Mouse (Mus musculus): ENCODE measurements around the gene Bcr. TPM values are rescaled to one million over a fixed set of nuclear protein-coding genes. Genes with fewer than 3 reads are reported as not detected.

The Bcr gene
- polyA plus RNA-seq, 1 experiment from 2014 or later, result 16.5 TPM

GRCm38 (mm10) chr10:75211807-75212645 is 151.6 kb downstream of the Bcr start, which contains the start of gene Specc1l:
Gene Specc1l, plus strand, starts transcription at chr10:75212073.
- Histone ChIP-seq H3K9me3 (no peaks in the 10 kb centered on the region), H3K4me2 (peak within 1 kb of the TSS; percentile 57), H3K4me1 (replicated peaks) (peaks cover 20% of the 10 kb centered on the region), H3K27ac (replicated peaks) (peak within 1 kb of the TSS; percentile 99), H3K27me3 (no peaks in the 10 kb centered on the region), H3K4me3 (peak within 1 kb of the TSS; percentile 79), H3K36me3 (no peaks in the 10 kb centered on the region), H3K9ac (peak within 1 kb of the TSS; percentile 81)
- 0% methylated on average over 59 of the region's 80 CpGs for WGBS
- peak; percentile 99 for ATAC-seq (ENCODE audit: low FRiP score, low read depth)

- peak overlapping the region; percentile 57 for H3K4me2 ChIP-seq
- H3K36me3 ChIP-seq, result no peaks in the 10 kb centered on the region
- H3K4me1 ChIP-seq (replicated peaks), result peaks cover 20% of the 10 kb centered on the region
- WGBS, result 34% methylated on average over 7 of the region's 7 CpGs
- peak overlapping the region; percentile 79 for H3K4me3 ChIP-seq
- no peak for ATAC-seq (ENCODE audit: low FRiP score, low read depth)
- peak overlapping the region; percentile 81 for H3K9ac ChIP-seq
- no peaks in the 10 kb centered on the region for H3K9me3 ChIP-seq
- peak overlapping the region; percentile 99 for H3K27ac ChIP-seq (replicated peaks)
- no peaks in the 10 kb centered on the region for H3K27me3 ChIP-seq
Measured at GRCm38 (mm10) chr10:75212981-75213380, 152.6 kb downstream of the Bcr start.

- Histone ChIP-seq H3K9me3 (no peaks in the 10 kb centered on the region), H3K4me3 (no peak overlapping the region), H3K36me3 (no peaks in the 10 kb centered on the region), H3K4me1 (replicated peaks) (peaks cover 14% of the 10 kb centered on the region; the same call in 1 of the 2 replicates), H3K27me3 (no peaks in the 10 kb centered on the region), H3K4me2 (no peak overlapping the region), H3K9ac (no peak overlapping the region), H3K27ac (replicated peaks) (no peak overlapping the region)
- 92% methylated on average over 3 of the region's 3 CpGs for WGBS
- ATAC-seq (ENCODE audit: low FRiP score, low read depth), result no peak
Measured at GRCm38 (mm10) chr10:75220722-75221121, 160.3 kb downstream of the Bcr start.

- Histone ChIP-seq H3K9me3 (no peaks in the 10 kb centered on the region), H3K36me3 (no peaks in the 10 kb centered on the region), H3K27me3 (no peaks in the 10 kb centered on the region), H3K4me1 (replicated peaks) (peaks cover 14% of the 10 kb centered on the region; the same call in 1 of the 2 replicates), H3K4me3 (no peak overlapping the region), H3K27ac (replicated peaks) (no peak overlapping the region), H3K9ac (no peak overlapping the region), H3K4me2 (no peak overlapping the region)
- ATAC-seq (ENCODE audit: low FRiP score, low read depth), result no peak
- 79% methylated on average over 4 of the region's 4 CpGs for WGBS
Measured at GRCm38 (mm10) chr10:75221936-75222610, 161.7 kb downstream of the Bcr start.

GRCm38 (mm10) chr10:75222611-75222998 is 162.2 kb downstream of the Bcr start:
- Histone ChIP-seq H3K4me1 (replicated peaks) (peaks cover 14% of the 10 kb centered on the region; the same call in 1 of the 2 replicates), H3K9me3 (no peaks in the 10 kb centered on the region), H3K9ac (no peak overlapping the region), H3K27ac (replicated peaks) (no peak overlapping the region), H3K27me3 (no peaks in the 10 kb centered on the region), H3K4me2 (no peak overlapping the region), H3K4me3 (no peak overlapping the region), H3K36me3 (no peaks in the 10 kb centered on the region)
- 70% methylated on average over 5 of the region's 5 CpGs for WGBS
- ATAC-seq (ENCODE audit: low FRiP score, low read depth), result no peak

GRCm38 (mm10) chr10:75224154-75224553 is 163.8 kb downstream of the Bcr start:
- H3K4me3 ChIP-seq, result no peak overlapping the region
- H3K27me3 ChIP-seq, result no peaks in the 10 kb centered on the region
- H3K27ac ChIP-seq (replicated peaks), result no peak overlapping the region
- WGBS, result 73% methylated on average over 3 of the region's 3 CpGs
- H3K4me2 ChIP-seq, result no peak overlapping the region
- no peaks in the 10 kb centered on the region for H3K9me3 ChIP-seq
- ATAC-seq (ENCODE audit: low FRiP score, low read depth), result no peak
- peaks cover 14% of the 10 kb centered on the region; the same call in 1 of the 2 replicates for H3K4me1 ChIP-seq (replicated peaks)
- H3K9ac ChIP-seq, result no peak overlapping the region
- H3K36me3 ChIP-seq, result no peaks in the 10 kb centered on the region

- H3K9me3 ChIP-seq, result no peaks in the 10 kb centered on the region
Measured at GRCm38 (mm10) chr10:75224630-75225029, 164.2 kb downstream of the Bcr start.

GRCm38 (mm10) chr10:75227381-75227780 is 167.0 kb downstream of the Bcr start:
- Histone ChIP-seq H3K9me3 (no peaks in the 10 kb centered on the region), H3K9ac (no peak overlapping the region), H3K36me3 (peaks cover 6% of the 10 kb centered on the region; the same call in 1 of the 2 replicates), H3K4me3 (no peak overlapping the region), H3K27ac (replicated peaks) (no peak overlapping the region), H3K4me1 (replicated peaks) (0 out of 2 replicates have a peak, but pooled peaks cover 6% of the 10 kb centered on the region), H3K4me2 (no peak overlapping the region), H3K27me3 (no peaks in the 10 kb centered on the region)
- no peak for ATAC-seq (ENCODE audit: low FRiP score, low read depth)
- 92% methylated on average over 3 of the region's 3 CpGs for WGBS

More at GRCm38 (mm10) chr10:75224630-75225029, 164.2 kb downstream of the Bcr start:
- H3K36me3 ChIP-seq, result no peaks in the 10 kb centered on the region
- H3K4me1 ChIP-seq (replicated peaks), result peaks cover 14% of the 10 kb centered on the region; the same call in 1 of the 2 replicates
- WGBS, result no CpG with 5 or more reads among the region's 2 CpGs
- no peak overlapping the region for H3K27ac ChIP-seq (replicated peaks)
- no peak overlapping the region for H3K4me2 ChIP-seq
- no peak overlapping the region for H3K9ac ChIP-seq
- no peak overlapping the region for H3K4me3 ChIP-seq
- no peak for ATAC-seq (ENCODE audit: low FRiP score, low read depth)
- H3K27me3 ChIP-seq, result no peaks in the 10 kb centered on the region

- Histone ChIP-seq H3K4me1 (replicated peaks) (0 out of 2 replicates have a peak, but pooled peaks cover 3% of the 10 kb centered on the region), H3K27me3 (no peaks in the 10 kb centered on the region)
- 74% methylated on average over 4 of the region's 4 CpGs for WGBS
Measured at GRCm38 (mm10) chr10:75230572-75230971, 170.2 kb downstream of the Bcr start.

GRCm38 (mm10) chr10:75231876-75232275 is 171.5 kb downstream of the Bcr start:
- H3K27me3 ChIP-seq, result no peaks in the 10 kb centered on the region
- no peak for ATAC-seq (ENCODE audit: low FRiP score, low read depth)
- H3K4me3 ChIP-seq, result no peak overlapping the region
- WGBS, result 77% methylated on average over 1 of the region's 1 CpGs
- no peak overlapping the region for H3K9ac ChIP-seq
- peaks cover 11% of the 10 kb centered on the region; the same call in 1 of the 2 replicates for H3K36me3 ChIP-seq
- H3K27ac ChIP-seq (replicated peaks), result no peak overlapping the region
- 0 out of 2 replicates have a peak, but pooled peaks cover 3% of the 10 kb centered on the region for H3K4me1 ChIP-seq (replicated peaks)
- H3K9me3 ChIP-seq, result no peaks in the 10 kb centered on the region
- no peak overlapping the region for H3K4me2 ChIP-seq

More at GRCm38 (mm10) chr10:75230572-75230971, 170.2 kb downstream of the Bcr start:
- no peak overlapping the region for H3K27ac ChIP-seq (replicated peaks)
- H3K9ac ChIP-seq, result no peak overlapping the region
- H3K36me3 ChIP-seq, result peaks cover 11% of the 10 kb centered on the region; the same call in 1 of the 2 replicates
- no peak overlapping the region for H3K4me3 ChIP-seq
- H3K9me3 ChIP-seq, result no peaks in the 10 kb centered on the region
- no peak overlapping the region for H3K4me2 ChIP-seq
- no peak for ATAC-seq (ENCODE audit: low FRiP score, low read depth)

- H3K4me2 ChIP-seq, result no peak overlapping the region
- H3K9me3 ChIP-seq, result no peaks in the 10 kb centered on the region
- H3K27me3 ChIP-seq, result no peaks in the 10 kb centered on the region
- H3K4me1 ChIP-seq (replicated peaks), result 0 out of 2 replicates have a peak, but pooled peaks cover 3% of the 10 kb centered on the region
- peaks cover 11% of the 10 kb centered on the region; the same call in 1 of the 2 replicates for H3K36me3 ChIP-seq
- ATAC-seq (ENCODE audit: low FRiP score, low read depth), result no peak
- 99% methylated on average over 4 of the region's 4 CpGs for WGBS
- H3K27ac ChIP-seq (replicated peaks), result no peak overlapping the region
- no peak overlapping the region for H3K9ac ChIP-seq
- no peak overlapping the region for H3K4me3 ChIP-seq
Measured at GRCm38 (mm10) chr10:75232612-75233155, 172.3 kb downstream of the Bcr start.
